Mouse (Mus musculus): ENCODE results near the gene Zmynd19. TPM values are rescaled to one million over a fixed set of nuclear protein-coding genes. Genes with fewer than 3 reads are reported as not detected.

The Zmynd19 gene
- 16.0 and 17.7 TPM in 2 replicates for polyA plus RNA-seq (2015; fragmentation: Nextera tagmentation; extraction: Ambion mirVana)

DNA sequence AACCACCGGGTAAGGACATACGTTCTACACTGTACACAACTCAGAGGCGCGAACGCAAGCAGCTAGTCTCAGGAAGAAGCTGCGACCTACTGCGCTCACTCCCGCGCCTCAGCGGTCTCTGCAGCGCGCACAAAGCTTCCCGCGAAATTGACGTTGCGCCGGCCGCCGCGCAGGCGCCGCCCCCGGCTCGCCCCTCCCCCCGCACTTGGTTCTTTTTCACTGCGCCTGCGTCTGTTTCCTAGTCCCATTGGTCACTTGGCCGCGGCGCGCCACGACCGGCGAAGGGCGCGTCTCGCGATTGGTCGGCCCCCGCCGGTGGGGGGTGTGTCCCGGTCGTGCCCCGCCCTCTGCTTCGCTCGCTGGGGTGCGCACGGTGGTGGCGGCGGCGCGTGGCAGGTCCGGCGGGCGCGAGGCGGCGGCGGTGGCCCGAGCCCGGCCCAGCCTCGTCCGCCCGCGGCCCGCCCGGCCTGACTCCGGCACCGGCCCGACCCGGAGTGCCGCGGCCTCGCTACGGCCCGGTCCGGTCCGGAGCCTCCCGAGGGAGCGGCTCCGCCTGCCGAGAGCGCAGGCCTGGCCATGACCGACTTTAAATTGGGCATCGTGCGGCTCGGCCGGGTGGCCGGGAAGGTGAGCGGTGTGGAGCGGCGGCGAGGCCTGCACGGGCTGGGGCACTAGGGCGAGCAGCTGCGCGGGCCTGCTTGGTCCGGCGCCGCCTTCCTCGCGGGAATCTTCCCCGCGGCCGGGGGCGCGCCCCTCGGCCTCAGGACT lies at the start of gene Zmynd19:
TSS of gene Zmynd19 (plus strand) at position 372 of the 768 bp plus-strand sequence.
- Histone ChIP-seq H3K36me3 (peaks cover 30% of the 10 kb centered on the region), H3K4me3 (peak within 1 kb of the TSS; percentile 98), H3K4me1 (replicated peaks) (peaks cover 19% of the 10 kb centered on the region), H3K9me3 (no peaks in the 10 kb centered on the region), H3K4me2 (peak within 1 kb of the TSS; percentile 97), H3K27ac (peak within 1 kb of the TSS; percentile 80), H3K9ac (peak within 1 kb of the TSS; percentile 97), H3K27me3 (no peaks in the 10 kb centered on the region)
- peak; percentile 98 for ATAC-seq (ENCODE audit: low FRiP score)
- WGBS = under 1% methylated on average over 103 of the region's 108 CpGs

GRCm38 (mm10) chr2:24901055-24901454 lies 48.5 kb upstream of the Zmynd19 start:
- H3K27ac ChIP-seq = no peak overlapping the region; the same call in 1 of the 2 replicates
- no peak overlapping the region for H3K9ac ChIP-seq
- H3K36me3 ChIP-seq = no peaks in the 10 kb centered on the region
- H3K4me1 ChIP-seq (replicated peaks) = peaks cover 49% of the 10 kb centered on the region
- no peak for ATAC-seq (ENCODE audit: low FRiP score)
- H3K4me3 ChIP-seq = no peak overlapping the region
- 59% methylated on average over 5 of the region's 5 CpGs for WGBS
- H3K4me2 ChIP-seq = no peak overlapping the region
- no peaks in the 10 kb centered on the region for H3K27me3 ChIP-seq
- H3K9me3 ChIP-seq = no peaks in the 10 kb centered on the region

DNA sequence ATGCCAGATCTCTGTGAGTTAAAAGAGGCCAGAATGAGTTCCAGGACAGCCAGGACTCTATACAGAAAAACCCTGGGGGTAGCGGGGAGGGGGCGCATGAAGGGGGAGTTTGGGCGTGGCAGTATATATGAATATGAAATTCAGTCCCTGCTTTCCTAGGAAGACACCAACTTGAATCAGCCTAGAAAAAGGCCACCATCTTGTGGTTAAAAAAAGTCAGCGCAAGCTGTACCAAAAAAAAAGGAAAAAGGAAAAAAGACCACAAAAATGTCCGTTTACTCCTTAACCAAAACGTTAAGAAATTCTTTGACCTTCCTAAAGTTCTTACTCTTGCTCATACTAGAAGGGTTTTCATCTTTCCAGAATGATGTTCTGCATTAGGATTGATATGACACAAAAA lies 46.6 kb upstream of the Zmynd19 start:
- no peak for ATAC-seq (ENCODE audit: low FRiP score)
- H3K27me3 ChIP-seq = no peaks in the 10 kb centered on the region
- 84% methylated on average over 6 of the region's 6 CpGs for WGBS

GRCm38 (mm10) chr2:24904823-24905652 lies 44.6 kb upstream of the Zmynd19 start:
- Histone ChIP-seq H3K4me1 (replicated peaks) (peaks cover 48% of the 10 kb centered on the region), H3K4me3 (no peak overlapping the region), H3K9me3 (no peaks in the 10 kb centered on the region), H3K9ac (peak overlapping the region; percentile 62), H3K4me2 (peak overlapping the region; percentile 36), H3K36me3 (no peaks in the 10 kb centered on the region), H3K27me3 (no peaks in the 10 kb centered on the region), H3K27ac (peak overlapping the region; percentile 92)
- 43% methylated on average over 11 of the region's 11 CpGs for WGBS
- ATAC-seq (ENCODE audit: low FRiP score) = peak; percentile 82

More for the DNA sequence above, 46.6 kb upstream of the Zmynd19 start:
- Histone ChIP-seq H3K9me3 (no peaks in the 10 kb centered on the region), H3K4me1 (replicated peaks) (peaks cover 51% of the 10 kb centered on the region), H3K4me2 (no peak overlapping the region), H3K9ac (no peak overlapping the region), H3K27ac (peak overlapping the region; percentile 12; the same call in 1 of the 2 replicates), H3K36me3 (no peaks in the 10 kb centered on the region), H3K4me3 (no peak overlapping the region)

- peak overlapping the region; percentile 36 for H3K4me2 ChIP-seq
- H3K27ac ChIP-seq = peak overlapping the region; percentile 92
- 7% methylated on average over 2 of the region's 2 CpGs for WGBS
- H3K36me3 ChIP-seq = no peaks in the 10 kb centered on the region
- peaks cover 48% of the 10 kb centered on the region for H3K4me1 ChIP-seq (replicated peaks)
- no peaks in the 10 kb centered on the region for H3K9me3 ChIP-seq
- no peaks in the 10 kb centered on the region for H3K27me3 ChIP-seq
- no peak overlapping the region for H3K4me3 ChIP-seq
- ATAC-seq (ENCODE audit: low FRiP score) = no peak
- peak overlapping the region; percentile 62 for H3K9ac ChIP-seq
Observed at GRCm38 (mm10) chr2:24905653-24906155, 43.9 kb upstream of the Zmynd19 start.

GRCm38 (mm10) chr2:24910481-24910880 lies 39.1 kb upstream of the Zmynd19 start:
- Histone ChIP-seq H3K9me3 (no peaks in the 10 kb centered on the region), H3K4me3 (no peak overlapping the region), H3K9ac (no peak overlapping the region), H3K4me2 (no peak overlapping the region), H3K27ac (no peak overlapping the region), H3K36me3 (0 out of 2 replicates have a peak, but pooled peaks cover 6% of the 10 kb centered on the region), H3K27me3 (no peaks in the 10 kb centered on the region), H3K4me1 (replicated peaks) (peaks cover 17% of the 10 kb centered on the region)
- 93% methylated on average over 4 of the region's 4 CpGs for WGBS
- no peak for ATAC-seq (ENCODE audit: low FRiP score)

DNA sequence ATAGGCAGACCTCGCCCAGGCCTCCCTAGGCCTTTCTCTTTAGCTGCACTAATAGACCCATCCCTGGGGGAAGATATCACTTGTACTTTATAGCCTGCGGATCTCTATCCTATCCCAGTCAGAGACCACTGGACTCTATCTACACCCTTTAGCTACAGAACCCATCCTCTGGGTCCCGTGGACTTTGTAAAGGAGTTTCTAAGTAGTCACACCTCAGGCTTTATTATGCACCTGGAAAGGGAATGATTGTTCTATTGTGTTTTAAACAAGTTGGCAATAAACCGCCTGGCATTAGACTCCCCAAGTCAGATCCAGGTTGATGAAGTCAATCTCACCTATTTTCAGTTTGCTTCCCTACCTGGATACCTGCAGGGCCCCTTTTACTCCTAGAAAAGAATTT lies 37.4 kb upstream of the Zmynd19 start:
- Histone ChIP-seq H3K4me2 (no peak overlapping the region), H3K36me3 (0 out of 2 replicates have a peak, but pooled peaks cover 6% of the 10 kb centered on the region), H3K4me3 (no peak overlapping the region), H3K27ac (no peak overlapping the region; the same call in 1 of the 2 replicates), H3K9me3 (no peaks in the 10 kb centered on the region), H3K4me1 (replicated peaks) (peaks cover 7% of the 10 kb centered on the region), H3K9ac (no peak overlapping the region), H3K27me3 (no peaks in the 10 kb centered on the region)
- ATAC-seq (ENCODE audit: low FRiP score) = no peak
- WGBS = 91% methylated on average over 4 of the region's 4 CpGs

GRCm38 (mm10) chr2:24912589-24912988 lies 37.0 kb upstream of the Zmynd19 start:
- Histone ChIP-seq H3K4me1 (replicated peaks) (peaks cover 11% of the 10 kb centered on the region), H3K27me3 (no peaks in the 10 kb centered on the region), H3K9ac (no peak overlapping the region), H3K9me3 (no peaks in the 10 kb centered on the region), H3K4me2 (no peak overlapping the region), H3K4me3 (no peak overlapping the region), H3K36me3 (0 out of 2 replicates have a peak, but pooled peaks cover 6% of the 10 kb centered on the region), H3K27ac (no peak overlapping the region)
- ATAC-seq (ENCODE audit: low FRiP score) = no peak

- no peak for ATAC-seq (ENCODE audit: low FRiP score)
- Histone ChIP-seq H3K36me3 (0 out of 2 replicates have a peak, but pooled peaks cover 6% of the 10 kb centered on the region), H3K27ac (no peak overlapping the region), H3K4me2 (no peak overlapping the region), H3K9me3 (no peaks in the 10 kb centered on the region), H3K27me3 (no peaks in the 10 kb centered on the region), H3K4me1 (replicated peaks) (peaks cover 17% of the 10 kb centered on the region), H3K4me3 (no peak overlapping the region), H3K9ac (no peak overlapping the region)
- 91% methylated on average over 3 of the region's 3 CpGs for WGBS
Observed at GRCm38 (mm10) chr2:24914762-24915161, 34.8 kb upstream of the Zmynd19 start.

DNA sequence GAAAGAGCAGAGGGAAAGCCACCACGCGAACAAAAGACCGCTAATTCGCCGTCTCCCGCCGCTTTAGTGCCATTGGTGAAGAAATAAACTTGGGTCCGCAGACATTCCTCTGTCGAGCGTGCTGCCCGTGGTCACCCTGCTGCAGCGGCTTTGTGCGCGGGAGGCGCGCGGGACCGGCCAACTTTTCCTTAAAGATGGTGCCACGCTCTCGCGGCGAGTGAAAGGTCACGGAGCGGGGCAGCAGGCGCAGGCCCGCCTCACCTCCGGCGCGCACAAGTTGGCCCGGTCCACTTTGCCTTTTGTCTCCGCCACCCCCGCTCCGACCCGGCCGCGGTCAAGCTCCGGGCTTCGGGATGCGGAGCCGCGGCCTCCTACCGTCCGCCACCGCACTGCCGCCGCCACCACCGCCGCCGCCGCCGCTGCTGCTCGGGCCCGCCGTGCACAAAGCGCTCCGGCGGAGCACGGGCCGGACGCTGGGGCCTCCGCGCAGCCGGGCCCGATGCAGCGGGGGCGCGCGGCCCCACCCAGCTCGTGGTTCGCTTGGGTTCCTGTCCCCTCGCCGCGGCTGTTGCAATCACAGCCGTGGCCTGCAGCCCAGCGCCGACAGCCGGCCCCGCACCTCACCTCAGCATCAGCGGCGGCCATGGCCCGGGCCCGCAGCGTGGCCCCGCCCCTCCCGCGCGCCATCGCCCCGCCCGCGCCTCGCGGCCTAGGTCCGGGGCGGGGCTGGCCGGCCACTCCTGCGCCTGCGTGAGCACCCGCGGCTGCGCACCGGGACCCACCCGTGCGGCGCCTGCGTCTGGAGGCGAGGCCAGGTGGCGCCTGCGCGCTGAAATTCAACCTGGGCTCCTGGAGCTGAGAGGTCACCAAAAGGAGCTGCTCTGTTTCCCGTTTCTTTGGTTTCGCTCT lies 30.4 kb upstream of the Zmynd19 start, which contains the start of gene Ehmt1:
TSS of gene Ehmt1 (minus strand) at position 685 of the 909 bp plus-strand sequence.
- Histone ChIP-seq H3K27ac (peak within 1 kb of the TSS; percentile 98), H3K4me3 (peak within 1 kb of the TSS; percentile 89), H3K9me3 (no peaks in the 10 kb centered on the region), H3K36me3 (no peaks in the 10 kb centered on the region), H3K9ac (peak within 1 kb of the TSS; percentile 96), H3K4me1 (replicated peaks) (peaks cover 17% of the 10 kb centered on the region), H3K27me3 (no peaks in the 10 kb centered on the region), H3K4me2 (peak within 1 kb of the TSS; percentile 82)
- peak; percentile 97 for ATAC-seq (ENCODE audit: low FRiP score)
- 0% methylated on average over 96 of the region's 112 CpGs for WGBS

DNA sequence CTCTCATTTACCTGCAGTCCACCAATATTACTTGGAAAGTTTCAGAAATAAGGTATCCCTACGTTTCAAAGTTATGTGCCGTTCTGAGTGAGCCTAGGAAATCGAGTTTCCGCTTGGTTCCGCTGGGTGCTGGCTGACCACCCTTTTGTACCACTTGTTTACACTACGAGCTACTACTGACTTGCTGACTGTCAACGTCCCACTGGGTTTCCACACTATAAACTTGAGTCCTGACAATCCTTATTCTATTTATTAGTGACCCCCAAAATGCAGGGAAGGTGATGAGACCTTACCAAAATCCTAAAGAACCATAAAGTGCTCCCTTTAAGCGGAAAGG lies 29.8 kb upstream of the Zmynd19 start:
- H3K4me3 ChIP-seq = peak overlapping the region; percentile 89
- H3K9ac ChIP-seq = peak overlapping the region; percentile 96
- peak overlapping the region; percentile 98 for H3K27ac ChIP-seq
- WGBS = 9% methylated on average over 8 of the region's 8 CpGs
- H3K27me3 ChIP-seq = no peaks in the 10 kb centered on the region
- ATAC-seq (ENCODE audit: low FRiP score) = peak; percentile 62
- H3K4me2 ChIP-seq = peak overlapping the region; percentile 82
- H3K9me3 ChIP-seq = no peaks in the 10 kb centered on the region
- H3K36me3 ChIP-seq = no peaks in the 10 kb centered on the region
- H3K4me1 ChIP-seq (replicated peaks) = peaks cover 17% of the 10 kb centered on the region
